Mouse (Mus musculus): ENCODE measurements around the gene Cyb5r3. TPM values are rescaled to one million over a fixed set of nuclear protein-coding genes. Genes with fewer than 3 reads are reported as not detected.

The Cyb5r3 gene
- total RNA-seq (2023), result 10 to 100 TPM; 40.3 to 43.4 TPM

DNA sequence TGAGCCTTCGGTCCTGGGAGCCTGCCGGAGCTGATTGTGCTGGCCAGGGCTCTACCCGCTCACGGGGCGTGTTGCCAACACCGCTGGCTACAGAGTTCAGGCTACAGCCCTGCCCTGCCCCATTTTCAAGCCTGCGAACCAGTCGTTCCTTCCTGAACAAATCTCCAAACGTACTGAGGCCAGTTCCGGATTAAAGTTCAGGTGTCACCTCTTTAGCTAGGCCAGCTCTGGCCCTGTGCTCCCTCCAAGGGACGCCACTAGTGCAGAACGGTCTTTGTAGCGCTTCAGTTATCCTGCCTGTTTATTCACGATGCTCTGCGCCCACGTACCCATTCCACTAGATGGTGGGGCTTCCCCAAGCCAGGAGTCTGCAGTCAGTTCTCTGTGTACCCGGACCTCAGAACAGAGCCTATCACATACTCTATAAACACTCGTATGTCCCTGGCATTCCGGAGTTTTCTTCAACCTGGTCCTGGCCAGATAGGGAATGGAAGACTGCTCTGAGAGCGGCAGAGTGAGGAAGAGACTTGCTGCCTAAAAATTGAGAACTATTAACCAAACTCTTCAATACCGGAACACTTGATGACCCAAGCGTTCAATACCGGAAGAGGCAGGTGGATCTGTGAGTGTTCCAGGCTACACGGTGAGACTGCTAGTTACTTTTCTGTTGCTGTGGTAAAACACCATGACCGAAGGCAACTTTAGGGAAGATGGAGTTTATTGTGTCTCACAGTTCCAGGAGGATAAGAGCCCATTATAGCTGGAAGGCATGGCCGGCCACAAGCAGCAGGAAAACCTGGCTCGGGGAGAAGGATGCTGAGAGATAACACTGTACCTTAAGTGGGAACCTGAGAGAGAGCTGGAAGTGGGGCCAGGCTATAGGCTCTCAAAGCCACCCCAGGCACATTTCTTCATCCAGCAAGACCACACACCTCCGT lies at the start of gene Cyb5r3:
Gene Cyb5r3, minus strand, starts transcription at position 101 of the 938 bp plus-strand sequence.

DNA sequence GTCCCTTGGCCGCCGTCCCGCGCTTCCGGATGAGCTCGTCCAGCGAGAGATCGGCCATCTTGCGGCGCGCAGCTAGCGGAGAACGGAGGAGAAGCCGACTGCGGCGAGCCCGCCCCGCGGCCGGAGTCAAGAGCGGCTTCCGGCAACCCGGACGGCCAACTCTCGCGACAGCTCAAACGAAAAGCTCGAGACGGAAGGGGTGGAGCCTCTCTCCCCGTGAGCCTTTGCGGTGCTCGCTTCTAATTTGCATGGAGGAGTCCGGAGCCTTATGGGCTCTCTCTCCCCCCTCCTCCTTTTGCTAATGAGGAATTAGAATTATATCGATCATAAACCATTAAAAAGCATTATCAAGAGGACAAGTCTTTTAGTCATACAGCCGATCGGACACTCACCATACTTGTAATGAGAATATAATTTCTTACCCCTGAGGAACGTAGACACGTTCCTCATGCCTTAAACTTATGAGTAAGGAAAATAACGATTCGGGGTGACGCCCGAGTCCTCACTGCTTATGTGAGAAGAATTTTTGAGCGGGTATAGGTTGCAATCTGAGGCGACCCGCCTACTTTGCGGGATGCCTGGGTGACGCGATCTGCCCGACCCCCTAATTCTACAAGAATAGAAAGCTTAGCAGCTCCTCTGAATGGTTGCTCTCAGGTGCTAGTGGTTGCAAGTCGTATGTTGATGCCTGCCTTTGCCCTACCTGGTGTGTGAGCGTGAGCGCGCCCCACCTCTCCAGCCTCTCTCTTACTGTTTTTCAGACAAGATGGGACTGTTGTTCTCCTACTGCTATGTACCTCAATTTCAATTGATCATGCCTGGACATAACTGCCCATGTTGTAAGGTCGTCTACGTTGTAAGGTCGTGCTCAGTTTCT lies 23.0 kb downstream of the Cyb5r3 start, which contains the start of gene Poldip3:
Gene Poldip3, minus strand, starts transcription at position 189 of the 877 bp plus-strand sequence.

DNA sequence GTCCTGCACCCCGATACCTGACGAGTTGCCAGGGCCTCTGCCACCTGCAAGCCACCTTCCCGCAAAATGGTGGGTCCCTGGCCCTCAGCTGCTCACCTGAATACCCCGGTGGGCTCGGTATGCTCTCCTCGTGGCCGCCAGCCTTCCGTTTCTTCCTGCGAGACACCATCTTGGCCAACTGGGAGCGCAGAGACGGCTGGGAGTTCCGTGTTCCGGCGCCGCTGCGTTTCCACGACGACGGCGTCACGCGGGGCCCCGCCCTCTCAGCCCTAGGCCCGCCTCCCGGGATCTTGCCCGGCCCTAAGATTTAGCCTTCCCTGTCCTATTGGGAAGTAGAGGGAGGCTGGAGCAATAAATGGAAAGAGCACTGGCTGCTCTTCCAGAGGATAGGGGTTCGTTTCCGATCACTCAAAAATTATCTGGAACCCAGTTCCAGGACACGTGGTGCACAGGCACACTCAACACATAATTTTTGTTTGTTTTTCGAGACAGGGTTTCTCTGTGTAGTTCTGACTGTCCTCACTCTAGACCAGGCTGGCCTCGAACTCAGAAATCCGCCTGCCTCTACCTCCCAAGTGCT lies 49.7 kb downstream of the Cyb5r3 start, which contains the start of gene Rrp7a:
Gene Rrp7a, minus strand, starts transcription at position 236 of the 580 bp plus-strand sequence.

Other genes starting within 250 kb of the Cyb5r3 start
- 10 to 100 TPM; 79.2 to 97.6 TPM for gene Tcf20, start 184.7 kb downstream of the Cyb5r3 start, total RNA-seq (2023)
- 100 to 1,000 TPM; 400 to 437 TPM for gene Nfam1, start 139.3 kb downstream of the Cyb5r3 start, total RNA-seq (2023)
- 10 to 100 TPM; 14.2 to 23.6 TPM for gene Serhl, start 83.1 kb downstream of the Cyb5r3 start, total RNA-seq (2023)
- 10 to 100 TPM; 39.0 to 40.6 TPM for gene Rrp7a, start 49.8 kb downstream of the Cyb5r3 start, total RNA-seq (2023)
- 100 to 1,000 TPM; 115 to 126 TPM for gene Poldip3, start 23.2 kb downstream of the Cyb5r3 start, total RNA-seq (2023)
- gene A4galt, start 79.2 kb upstream of the Cyb5r3 start, total RNA-seq (2023), result under 1 TPM in 1 of 2 experiments, not detected in 1; 0.18 TPM
- gene Arfgap3, start 177.7 kb upstream of the Cyb5r3 start, total RNA-seq (2023), result 10 to 100 TPM; 10.0 to 11.8 TPM

All from neutrophil, adult 83 days (primary cell).